Mouse (Mus musculus): ENCODE measurements around the gene Mrpl37.

GRCm38 (mm10) chr4:107082185-107082584 lies 15.5 kb upstream of the Mrpl37 start:
- TF ChIP-seq CTCF (IDR thresholded peaks at IDR 0.05; ENCODE audit: low read depth, low read length) (no peak), POLR2A (IDR thresholded peaks at IDR 0.05; ENCODE audit: insufficient read depth, low read length) (no peak), EP300 (IDR thresholded peaks at IDR 0.05; ENCODE audit: insufficient read depth, low read depth, low read length) (no peak)

Measured in ES-Bruce4 (cell line).